Mouse (Mus musculus): ENCODE results near the gene Tarbp2.

Tarbp2 gene

DNA sequence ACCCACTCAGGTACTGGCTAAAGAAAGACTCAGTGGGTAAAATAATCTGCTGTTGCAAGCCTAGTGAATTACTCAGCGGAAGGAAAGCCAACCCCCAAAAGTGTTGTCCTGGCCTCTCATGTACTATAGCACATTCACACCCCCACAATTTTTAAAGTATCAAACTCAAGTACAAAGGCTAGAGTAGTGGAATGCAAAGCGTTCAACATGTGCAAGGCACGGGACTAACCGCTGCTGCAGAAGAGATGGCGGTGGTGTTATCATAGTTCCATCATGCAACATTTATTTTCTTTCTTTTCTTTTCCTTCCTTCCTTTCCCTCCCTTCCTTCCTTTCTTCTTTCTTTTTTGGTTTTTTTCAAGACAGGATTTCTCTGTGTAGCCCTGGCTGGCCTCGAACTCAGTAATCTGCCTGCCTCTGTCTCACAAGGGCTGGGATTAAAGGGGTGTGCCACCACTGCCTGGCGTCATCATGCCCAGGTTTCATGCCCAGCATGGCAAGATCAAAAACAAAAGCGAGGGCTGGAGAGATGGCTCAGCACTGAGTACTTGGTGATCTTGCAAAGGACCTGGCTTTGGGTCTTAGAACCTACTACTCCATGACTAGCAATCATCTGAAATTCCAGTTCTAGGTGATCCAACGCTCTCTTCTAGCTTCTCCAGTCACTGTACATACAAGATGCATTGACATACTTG is 12.1 kb upstream of the Tarbp2 start:
- no peak for DNase-seq

DNA sequence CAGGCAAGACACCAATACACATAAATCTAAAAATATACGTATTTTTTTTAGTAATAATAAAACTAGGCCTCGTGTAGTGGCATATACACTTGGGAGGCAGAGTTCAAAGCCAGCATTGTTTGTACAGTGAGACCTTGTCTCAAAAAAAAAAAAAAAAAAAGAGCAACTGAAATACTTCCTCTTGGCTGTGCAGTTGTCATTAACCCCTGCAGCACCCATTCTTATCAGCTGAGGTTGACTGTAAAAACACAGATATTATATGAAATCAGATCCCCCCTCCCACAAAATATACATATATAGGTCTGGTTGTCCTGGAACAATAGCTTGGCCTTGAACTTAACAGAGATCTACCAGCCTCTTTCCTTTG is 11.5 kb upstream of the Tarbp2 start:
- no peak for DNase-seq

DNA sequence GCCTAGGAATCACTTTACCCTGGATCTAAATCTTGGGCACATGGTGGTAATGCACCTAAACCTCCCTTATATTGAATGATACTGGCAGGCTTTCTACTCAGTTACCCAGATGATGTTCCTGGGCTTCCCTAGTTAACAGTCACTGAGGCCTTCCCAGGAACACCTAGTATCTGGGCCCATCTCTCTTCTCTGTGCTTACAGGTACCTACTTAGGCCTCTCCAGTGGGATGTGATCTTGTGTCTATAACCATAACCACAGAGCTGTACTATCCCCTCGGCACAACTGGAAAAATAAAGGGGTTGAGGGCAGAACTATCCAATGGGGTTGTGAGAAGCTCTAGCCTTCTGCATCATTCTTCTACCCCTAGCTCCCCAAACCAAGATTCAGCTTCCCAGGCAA is 11.1 kb upstream of the Tarbp2 start:
- no peak for DNase-seq

DNA sequence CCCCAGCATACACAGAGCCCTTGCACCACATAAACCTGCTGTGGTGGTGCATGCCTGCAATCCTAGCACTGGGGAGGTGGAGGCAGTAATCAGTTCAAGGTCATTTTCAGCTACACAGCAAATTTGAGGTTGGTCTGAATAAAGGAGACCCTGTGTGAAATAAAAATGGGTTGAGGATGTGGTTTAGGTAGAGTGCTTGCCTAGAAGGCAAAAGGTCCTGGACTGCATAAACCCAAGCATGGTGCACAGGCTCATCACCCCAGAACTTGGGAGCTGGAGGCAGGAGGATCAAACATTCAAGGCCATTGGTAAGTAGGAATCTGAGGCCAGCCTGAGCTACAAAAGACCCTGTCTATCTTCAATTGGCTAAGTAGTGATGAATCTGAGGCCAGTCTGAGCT is 10.4 kb upstream of the Tarbp2 start:
- DNase-seq: no peak

DNA sequence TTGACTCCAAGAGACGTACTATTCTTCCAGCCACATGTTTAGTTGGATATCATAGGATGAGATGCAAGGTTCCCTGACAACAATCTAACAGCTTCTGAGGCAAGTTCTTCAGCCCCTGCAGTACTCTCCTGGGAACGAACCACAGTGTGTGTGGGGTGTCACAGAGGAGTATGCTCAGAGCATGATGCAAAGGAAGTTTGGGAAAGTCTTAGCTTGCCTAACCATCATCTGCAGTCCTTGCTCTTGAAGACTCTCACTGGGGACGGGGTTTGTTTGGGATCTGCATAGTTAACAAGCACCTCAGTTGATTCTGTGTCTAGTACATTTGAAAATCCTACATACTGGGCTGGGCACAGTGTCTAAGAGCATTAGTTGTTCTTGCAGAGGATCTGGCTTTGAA is 9.7 kb upstream of the Tarbp2 start:
- no peak for DNase-seq

DNA sequence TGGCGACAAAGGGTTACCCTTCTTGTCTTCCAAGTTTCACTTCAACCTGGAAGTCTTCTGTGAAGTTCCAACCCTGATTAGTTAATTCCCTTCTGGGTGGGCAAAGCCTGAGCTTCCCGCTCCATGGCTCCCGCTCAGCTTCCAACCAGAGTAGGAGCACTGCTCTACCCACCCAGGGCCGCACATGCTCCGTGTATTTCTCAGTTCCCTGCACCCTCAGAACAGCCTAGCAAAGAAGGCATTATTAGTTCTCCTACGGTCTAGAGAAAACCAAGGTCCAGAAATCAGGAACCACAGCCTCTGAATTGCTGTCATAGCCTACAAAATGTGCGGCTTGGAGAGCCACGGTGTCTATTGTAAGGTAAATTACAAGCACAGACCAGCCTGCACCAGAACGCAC is 7.9 kb upstream of the Tarbp2 start:
- no peak for DNase-seq

DNA sequence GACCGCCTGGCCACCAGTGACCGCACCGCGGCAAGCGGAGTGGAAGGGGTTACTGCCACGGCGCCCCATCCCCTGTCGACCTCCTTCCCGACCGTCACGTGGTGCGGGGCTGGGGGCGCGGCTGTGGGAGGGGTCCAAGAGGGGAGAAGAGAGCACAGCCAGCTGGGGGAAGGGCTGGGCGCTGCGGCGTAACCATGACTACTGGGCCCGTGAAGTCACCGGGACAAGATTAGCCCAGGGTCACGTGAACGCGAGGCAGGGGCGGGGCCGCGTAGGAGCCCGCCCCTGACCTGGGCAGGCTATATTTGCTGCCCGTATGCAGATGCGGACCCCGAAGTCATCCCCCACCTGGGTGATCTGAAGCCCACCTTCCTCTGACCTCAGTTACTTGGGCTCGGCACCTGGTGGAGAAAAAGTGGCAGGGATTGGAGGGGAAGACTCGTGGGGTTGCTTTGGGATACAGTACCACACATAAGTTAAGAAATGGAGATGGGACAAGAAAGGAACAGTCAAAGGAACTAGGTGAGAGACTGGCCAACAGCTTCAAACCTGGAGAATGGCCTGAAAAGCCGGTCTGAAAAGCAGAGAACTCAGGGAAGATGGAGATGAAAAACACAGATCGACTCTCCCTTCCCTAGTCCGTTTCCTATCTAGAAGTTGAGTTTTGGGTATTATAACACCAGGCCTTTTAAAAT is 7.3 kb upstream of the Tarbp2 start:
- DNase-seq: peak; percentile 83

DNA sequence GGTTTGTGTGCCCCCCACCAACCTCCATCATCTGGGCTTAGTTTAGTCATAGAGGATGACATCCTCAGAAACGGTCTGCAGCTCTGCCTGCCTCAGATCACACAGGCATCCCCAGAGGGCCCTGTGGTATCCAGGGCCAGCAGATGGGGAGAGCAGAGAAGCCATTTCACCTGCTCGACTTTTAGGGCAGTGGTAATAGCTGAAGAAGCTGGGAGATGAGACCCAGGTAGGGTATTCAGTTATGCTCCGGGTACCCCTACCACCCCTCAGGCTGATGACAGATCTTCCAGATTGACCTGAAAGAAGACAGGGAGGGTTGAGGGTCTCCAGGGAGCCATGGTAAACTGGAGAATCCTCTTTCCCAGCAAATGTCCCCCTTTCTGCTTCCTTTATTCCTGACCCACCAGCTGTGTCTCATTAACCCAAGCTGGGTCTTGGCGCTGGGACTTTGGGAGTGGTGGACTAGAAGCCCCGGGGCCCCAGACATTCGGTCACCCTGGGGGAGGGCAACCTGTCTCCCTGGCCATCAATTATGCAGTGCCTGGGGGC is 6.6 kb upstream of the Tarbp2 start:
- no peak for DNase-seq

DNA sequence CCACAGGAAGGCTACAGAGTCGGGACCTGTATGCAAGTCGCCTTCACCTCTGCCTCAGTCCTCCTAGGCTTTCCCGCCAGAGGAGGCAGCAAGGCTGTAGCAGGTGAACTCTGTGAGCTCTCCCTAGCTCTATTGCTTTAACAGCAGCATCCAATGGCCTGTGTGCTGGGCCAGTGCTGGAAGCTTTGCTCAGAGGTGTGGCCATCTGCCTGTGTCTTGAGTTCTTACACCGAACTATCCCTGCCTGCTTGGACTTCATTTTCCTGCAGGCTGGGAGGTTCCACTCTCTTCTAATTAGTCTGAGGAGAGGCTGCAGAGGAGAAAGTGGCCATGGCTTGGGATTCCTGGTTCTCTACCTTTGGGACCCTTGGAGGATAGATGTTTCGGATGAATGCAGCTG is 6.0 kb upstream of the Tarbp2 start:
- DNase-seq: no peak

DNA sequence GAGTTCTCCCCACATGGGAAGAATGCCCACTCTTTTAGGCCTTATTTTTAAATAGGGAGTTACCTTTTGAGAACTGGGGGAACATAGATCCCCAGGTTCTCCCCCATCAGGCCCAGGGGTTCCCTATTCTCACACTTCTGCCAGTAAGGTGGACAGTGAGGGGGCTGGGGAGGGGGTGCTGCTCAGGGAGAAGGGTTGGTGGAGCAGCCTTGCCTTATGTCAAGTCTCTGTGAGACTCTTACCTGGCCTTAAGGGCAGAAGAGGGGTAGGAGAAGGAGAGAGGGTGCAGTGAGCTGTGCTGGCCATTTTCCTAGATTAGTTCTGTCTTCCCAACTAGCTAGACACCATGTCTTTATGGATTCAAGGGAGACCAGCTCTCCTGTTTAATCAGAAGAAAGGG is 5.5 kb upstream of the Tarbp2 start:
- DNase-seq: no peak

DNA sequence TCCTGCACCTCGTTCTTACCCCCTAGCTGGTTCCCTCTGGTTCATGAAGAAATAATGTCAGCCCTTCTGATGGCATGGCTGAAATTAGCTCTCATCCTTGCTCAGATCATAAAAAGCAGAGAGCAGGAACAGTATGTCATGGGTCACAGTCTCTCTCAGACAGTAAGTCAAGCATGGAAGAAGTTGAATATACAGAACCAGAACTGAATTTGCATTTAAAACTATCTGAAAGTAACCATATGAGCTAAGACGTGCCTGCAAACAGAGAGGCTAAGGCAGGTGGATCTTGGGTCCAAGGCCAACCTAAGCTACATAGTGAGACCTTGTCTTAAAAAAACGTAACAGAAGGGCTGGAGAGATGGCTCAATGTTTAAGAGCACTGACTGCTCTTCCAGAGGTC is 5.0 kb upstream of the Tarbp2 start:
- DNase-seq: no peak

DNA sequence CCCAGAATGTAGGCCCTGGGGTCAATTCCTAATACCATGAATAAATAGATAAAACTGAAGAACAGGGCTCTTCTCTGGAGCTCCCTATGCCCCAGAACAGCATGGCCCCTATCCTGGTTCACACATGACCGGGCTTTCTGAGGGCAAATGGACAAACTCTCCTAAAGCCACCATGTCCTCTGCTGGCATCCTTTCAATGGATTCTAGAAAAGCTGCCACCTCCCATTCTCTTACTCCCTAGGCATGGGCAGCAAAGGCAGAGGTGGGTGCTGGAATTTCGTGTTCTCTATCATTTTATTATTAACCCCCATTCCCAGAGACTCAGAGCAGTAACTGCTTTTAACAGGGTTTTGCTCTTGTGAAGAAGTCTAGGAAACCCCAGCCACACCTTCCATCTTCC is 2.7 kb upstream of the Tarbp2 start:
- no peak for DNase-seq

DNA sequence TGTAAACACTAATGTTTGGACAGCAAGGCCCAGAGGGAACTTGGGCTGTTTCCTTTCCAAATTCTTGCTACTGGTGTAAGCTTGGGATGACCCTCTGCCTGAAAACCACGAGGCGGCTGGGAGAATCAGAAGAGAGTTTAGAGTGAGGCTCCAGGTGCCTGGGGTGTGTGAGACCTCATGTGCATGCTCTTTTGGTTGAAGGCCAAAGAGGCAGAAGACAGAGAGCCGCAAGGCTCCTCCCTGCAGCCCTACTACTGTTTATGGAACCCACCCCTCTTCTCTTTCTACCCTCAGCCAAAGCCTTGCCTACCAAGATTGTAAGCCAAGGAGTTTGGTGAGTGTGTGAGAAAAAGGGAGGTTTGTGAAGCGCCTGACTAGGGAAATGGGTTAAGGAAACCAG is 2.2 kb upstream of the Tarbp2 start:
- DNase-seq: no peak

DNA sequence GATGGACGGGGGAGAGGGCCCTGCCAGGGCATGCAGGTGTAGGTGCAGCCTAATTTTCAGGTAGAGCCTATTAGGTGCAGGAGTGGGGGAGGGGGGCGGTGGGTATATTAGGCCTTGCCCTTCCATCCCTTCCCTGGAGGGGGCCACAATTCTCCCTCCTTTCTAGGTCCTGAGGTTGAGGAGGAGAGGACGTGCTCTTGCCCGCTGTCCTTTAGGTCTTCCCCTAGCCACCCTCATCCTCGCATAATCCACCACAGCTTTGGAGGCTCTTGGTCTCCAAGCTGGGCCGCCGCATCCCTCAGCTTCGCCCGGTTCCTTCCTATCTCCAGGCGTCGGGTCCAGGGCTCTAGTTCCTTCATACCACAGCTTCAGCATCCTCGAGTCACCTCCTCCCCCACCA is 1.7 kb upstream of the Tarbp2 start:
- no peak for DNase-seq

DNA sequence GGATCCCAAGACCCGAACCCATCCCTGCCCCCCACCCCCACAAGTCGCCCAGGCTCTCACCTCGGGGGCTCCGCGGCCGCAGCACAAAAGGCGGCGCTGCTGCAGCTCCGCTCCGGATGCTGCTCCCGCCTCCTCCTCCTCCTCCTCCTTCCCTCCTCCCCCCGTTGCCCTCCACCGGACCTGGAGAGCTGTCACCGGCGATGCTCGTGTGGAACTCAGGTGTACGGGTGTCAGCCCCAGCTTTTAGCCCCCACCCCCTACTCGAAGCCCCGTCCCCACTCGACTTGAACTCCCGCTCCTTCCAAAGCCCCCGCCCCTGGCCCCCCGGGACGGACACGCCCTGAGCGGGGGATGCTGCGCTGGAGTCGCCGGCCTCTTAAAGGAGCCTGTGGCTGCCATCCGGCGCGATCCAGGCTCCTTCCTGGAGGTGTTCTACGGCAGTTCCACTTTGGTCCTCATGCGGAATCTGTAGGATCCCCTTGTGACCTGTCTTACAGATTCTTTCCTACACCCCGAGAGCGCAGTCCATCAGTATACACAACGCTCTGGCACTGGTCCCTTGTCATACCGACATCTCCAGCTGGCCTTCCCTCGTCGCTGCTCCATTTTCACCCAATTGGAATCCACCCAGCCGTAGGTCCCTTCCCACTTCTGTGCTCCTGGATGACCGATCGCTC is 1.1 kb upstream of the Tarbp2 start, which contains the start of gene Map3k12:
Gene Map3k12, minus strand, starts transcription at position 337 of the 677 bp plus-strand sequence.
- peak; percentile 82 for DNase-seq

DNA sequence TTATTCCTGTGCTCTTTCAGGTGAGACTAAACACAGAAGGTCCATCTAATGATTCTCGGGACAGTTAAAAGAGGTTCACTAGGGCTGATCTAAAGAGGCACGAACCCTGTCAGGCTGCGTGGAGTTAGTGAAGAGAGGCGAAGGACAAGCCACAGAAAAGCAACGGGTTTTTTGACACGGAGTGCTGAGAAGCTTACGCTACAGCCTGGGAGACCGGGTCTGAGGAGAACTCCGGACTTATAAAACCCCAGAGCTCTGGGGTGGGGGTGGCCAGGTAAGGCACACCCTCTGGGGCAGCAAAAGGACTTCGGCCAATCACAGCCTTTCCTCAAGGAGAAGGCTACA is 389 bp upstream of the Tarbp2 start:
- DNase-seq: no peak

DNA sequence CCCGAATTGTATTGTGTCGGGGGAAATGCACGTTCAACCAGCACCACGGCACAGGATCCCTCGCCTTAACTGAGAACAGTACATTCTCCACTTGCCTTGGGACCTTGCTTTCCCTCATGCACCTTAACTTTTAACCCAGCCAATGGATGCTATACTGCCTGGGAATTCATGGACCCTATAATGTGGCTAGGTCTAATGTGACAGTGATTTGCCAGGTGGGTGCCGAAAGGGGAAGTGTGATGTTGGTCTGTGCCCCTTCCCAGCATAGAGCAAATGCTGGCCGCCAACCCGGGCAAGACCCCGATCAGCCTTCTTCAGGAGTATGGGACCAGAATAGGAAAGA is 838 bp downstream of the Tarbp2 start:
- DNase-seq: no peak

DNA sequence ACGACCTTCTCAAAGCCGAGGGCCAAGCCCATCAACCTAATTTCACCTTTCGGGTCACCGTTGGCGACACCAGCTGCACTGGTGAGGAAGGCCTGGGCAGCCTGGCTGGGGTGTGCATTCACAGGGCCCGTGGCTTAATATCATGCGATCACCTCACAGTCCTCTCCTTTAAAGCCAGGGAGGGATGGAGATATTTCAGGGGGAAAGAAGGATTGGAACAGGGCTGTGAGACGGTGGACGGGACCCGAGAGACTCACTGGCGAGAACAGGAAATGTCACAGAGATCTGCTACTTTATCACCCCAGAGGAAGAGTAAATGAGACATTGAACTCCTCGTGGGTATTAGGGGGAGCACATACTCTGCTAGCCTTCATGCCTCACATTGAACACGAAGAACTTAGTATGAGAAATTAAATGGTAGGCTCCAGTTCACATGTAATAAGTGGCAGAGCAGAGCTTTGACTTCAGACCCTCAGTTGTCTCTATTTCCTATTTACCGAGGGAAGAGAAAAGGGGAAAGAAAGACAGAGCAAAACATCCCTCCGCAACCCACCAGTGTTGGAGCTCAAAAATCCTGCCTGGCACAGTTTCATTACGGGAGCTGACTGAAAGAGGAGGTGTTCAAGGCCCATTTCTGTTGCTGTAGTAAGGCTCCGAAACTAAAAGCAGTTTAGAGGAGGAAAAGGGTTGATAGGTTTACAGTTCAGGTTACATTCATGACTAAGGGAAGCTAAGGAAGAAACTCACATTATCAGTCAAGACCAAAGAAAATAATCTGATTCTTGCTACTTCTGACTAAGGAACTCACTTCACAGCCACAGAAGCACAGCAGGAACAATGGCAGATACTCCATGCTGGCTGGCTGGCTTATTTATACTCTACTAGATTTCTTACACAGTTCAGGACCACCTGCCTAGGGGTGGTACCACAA is 1.5 kb downstream of the Tarbp2 start:
- DNase-seq: no peak

DNA sequence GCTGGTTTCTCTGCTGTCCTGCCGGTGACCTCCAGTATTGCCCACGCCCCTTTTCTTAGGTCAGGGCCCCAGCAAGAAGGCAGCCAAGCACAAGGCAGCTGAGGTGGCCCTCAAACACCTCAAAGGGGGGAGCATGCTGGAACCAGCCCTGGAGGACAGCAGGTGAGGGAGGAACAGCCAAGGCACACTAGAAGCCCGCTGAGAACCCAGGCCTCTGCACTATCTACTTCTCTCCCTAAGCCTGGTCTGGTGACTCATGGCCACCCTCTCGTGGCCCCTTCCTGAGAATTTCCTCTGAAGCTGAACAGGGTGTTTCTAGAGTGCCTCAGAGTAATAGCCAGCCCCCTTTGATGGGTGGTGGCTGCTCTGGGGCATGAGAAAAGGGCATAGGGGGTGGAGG is 2.4 kb downstream of the Tarbp2 start:
- DNase-seq: no peak

DNA sequence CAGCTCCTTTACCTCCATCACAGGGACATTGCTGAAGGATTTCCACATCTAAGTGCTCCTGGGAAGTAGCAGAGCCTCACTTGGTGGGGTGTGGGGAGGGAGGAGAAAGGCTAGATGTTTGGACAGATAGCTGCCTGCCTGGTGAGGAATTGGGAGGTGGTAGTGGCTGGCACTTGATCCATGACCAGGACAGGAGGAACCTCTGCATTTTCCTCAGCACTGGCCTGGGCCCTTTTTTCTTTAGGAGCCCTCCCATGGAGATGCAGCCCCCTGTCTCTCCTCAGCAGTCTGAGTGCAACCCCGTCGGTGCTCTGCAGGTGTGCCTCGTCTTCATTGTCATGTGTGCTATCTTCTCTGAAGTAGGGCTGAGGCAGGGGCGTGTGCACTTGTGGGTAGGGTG is 3.5 kb downstream of the Tarbp2 start:
- DNase-seq: no peak

DNA sequence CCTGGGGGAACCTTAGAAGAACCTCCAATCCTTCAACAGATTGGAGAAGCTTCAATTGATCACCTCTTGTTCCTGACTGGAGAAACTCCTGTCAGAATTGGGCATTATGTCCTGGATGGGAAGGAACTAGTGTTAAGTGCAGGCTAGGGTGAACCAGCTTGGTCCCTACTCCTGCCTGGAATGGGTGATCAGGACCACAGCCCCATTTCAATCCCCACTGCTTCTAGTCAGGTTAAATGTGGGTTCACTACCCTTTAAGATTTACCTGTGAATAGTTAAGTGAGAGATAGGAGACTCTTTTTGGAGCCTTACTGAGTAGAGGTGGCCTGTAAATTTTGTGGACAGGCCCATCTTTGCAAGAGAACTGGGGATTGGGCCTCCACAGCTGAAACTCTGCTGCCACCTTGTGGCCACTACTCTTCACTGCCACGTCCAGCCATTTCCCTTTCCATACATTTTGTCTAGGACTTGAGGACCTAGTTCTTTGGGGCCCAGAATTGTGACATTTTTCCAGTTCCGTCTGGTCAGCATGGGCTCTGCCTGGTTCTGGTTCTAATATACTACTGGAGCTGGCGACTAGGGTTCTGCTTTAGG is 7.0 kb downstream of the Tarbp2 start, which contains the start of gene Npff:
Gene Npff, minus strand, starts transcription at position 51 of the 594 bp plus-strand sequence.
- peak; percentile 78 for DNase-seq

All from thymus, postnatal 14 days (tissue).